Mouse (Mus musculus) right cerebral cortex, adult 18-20 months (tissue): ENCODE results near the gene Ophn1.

ENCODE experiments used
- DNase-seq: peaks from one replicate; pipeline ENCODE4 v3.0.0; 2022; ENCODE audit warnings: mixed read lengths

Ophn1 gene

GRCm38 (mm10) chrX:98890406-98891116 lies at the start of gene Ophn1:
Ophn1 (minus strand) TSS chrX:98891025.
- peak; percentile 79 for DNase-seq

- DNase-seq, result peak; percentile 92
These were observed 46.9 kb upstream of the Ophn1 start for GRCm38 (mm10) chrX:98937555-98938294.

- DNase-seq, result peak; percentile 96
These were observed 46.1 kb upstream of the Ophn1 start for GRCm38 (mm10) chrX:98936707-98937554.

GRCm38 (mm10) chrX:98936101-98936500 lies 45.3 kb upstream of the Ophn1 start, which contains the start of gene Yipf6:
Yipf6 (plus strand) TSS chrX:98936316.
- DNase-seq, result no peak

GRCm38 (mm10) chrX:98919423-98919822 lies 28.6 kb upstream of the Ophn1 start:
- peak; percentile 12 for DNase-seq

- DNase-seq, result no peak
These were observed 18.1 kb upstream of the Ophn1 start for GRCm38 (mm10) chrX:98908910-98909309.

GRCm38 (mm10) chrX:98904226-98904625 lies 13.4 kb upstream of the Ophn1 start:
- no peak for DNase-seq

GRCm38 (mm10) chrX:98898307-98898706 lies 7.5 kb upstream of the Ophn1 start:
- DNase-seq, result no peak

- no peak for DNase-seq
These were observed 786 bp downstream of the Ophn1 start for GRCm38 (mm10) chrX:98890072-98890405.

GRCm38 (mm10) chrX:98881983-98882382 lies 8.8 kb downstream of the Ophn1 start:
- no peak for DNase-seq

- DNase-seq, result no peak
These were observed 9.7 kb downstream of the Ophn1 start for GRCm38 (mm10) chrX:98881085-98881484.

- DNase-seq, result no peak
These were observed 10.5 kb downstream of the Ophn1 start for GRCm38 (mm10) chrX:98880314-98880713.

GRCm38 (mm10) chrX:98875144-98875543 lies 15.7 kb downstream of the Ophn1 start:
- DNase-seq, result no peak

- DNase-seq, result no peak
These were observed 16.7 kb downstream of the Ophn1 start for GRCm38 (mm10) chrX:98874086-98874485.

GRCm38 (mm10) chrX:98872064-98872463 lies 18.8 kb downstream of the Ophn1 start:
- no peak for DNase-seq

GRCm38 (mm10) chrX:98870541-98870940 lies 20.3 kb downstream of the Ophn1 start:
- DNase-seq, result no peak

- DNase-seq, result no peak
These were observed 21.1 kb downstream of the Ophn1 start for GRCm38 (mm10) chrX:98869735-98870134.

- DNase-seq, result no peak
These were observed 21.7 kb downstream of the Ophn1 start for GRCm38 (mm10) chrX:98869165-98869564.

GRCm38 (mm10) chrX:98860167-98860566 lies 30.7 kb downstream of the Ophn1 start:
- no peak for DNase-seq

GRCm38 (mm10) chrX:98856046-98856445 lies 34.8 kb downstream of the Ophn1 start:
- no peak for DNase-seq

GRCm38 (mm10) chrX:98850869-98851268 lies 40.0 kb downstream of the Ophn1 start:
- DNase-seq, result no peak

- no peak for DNase-seq
These were observed 49.2 kb downstream of the Ophn1 start for GRCm38 (mm10) chrX:98841606-98842005.

- no peak for DNase-seq
These were observed 54.8 kb downstream of the Ophn1 start for GRCm38 (mm10) chrX:98835989-98836388.
